In genomic region chr2:50291901-50292300, GRCm38 (mm10) we compare ENCODE assay signal across 18 mouse cellular contexts.
"Had no signal": no experiment of that assay in that cellular context is flagged by ENCODE, and none has a peak within 500 bp of the region (broad histone marks: within the 10 kb centered on the region; RNA-seq: fewer than 3 reads in every experiment).

No protein-coding gene starts in this region.

- H3K4me3 ChIP-seq: liver, embryonic 15.5 days; lung, embryonic 15.5 days; midbrain, embryonic 13.5 days; midbrain, embryonic 15.5 days; neural tube, embryonic 12.5 days had no signal

- H3K9ac ChIP-seq: liver, embryonic 15.5 days; liver, postnatal 0 days; lung, embryonic 15.5 days; midbrain, embryonic 13.5 days; midbrain, embryonic 15.5 days; neural tube, embryonic 12.5 days had no signal

- H3K27me3 ChIP-seq: liver, embryonic 15.5 days; lung, embryonic 15.5 days; midbrain, embryonic 13.5 days; midbrain, embryonic 15.5 days; neural tube, embryonic 12.5 days had no signal

- ATAC-seq: liver, postnatal 0 days; midbrain, embryonic 13.5 days; midbrain, embryonic 15.5 days had no signal

- DNase-seq: liver, postnatal 0 days; lung, adult 2 months; lung, postnatal 14 days; lung, postnatal 36 days; right cerebral cortex, adult 18-20 months; right cerebral cortex, postnatal 25 days; right cerebral cortex, postnatal 4 days; spleen, adult 18-20 months; thymus, adult 18-20 months; thymus, postnatal 14 days; thymus, postnatal 36 days had no signal

- H3K27ac ChIP-seq: liver, embryonic 15.5 days; lung, embryonic 15.5 days; macrophage; midbrain, embryonic 13.5 days; midbrain, embryonic 15.5 days; neural tube, embryonic 12.5 days had no signal

- H3K9me3 ChIP-seq: liver, embryonic 15.5 days; lung, embryonic 15.5 days; midbrain, embryonic 13.5 days; midbrain, embryonic 15.5 days; neural tube, embryonic 12.5 days had no signal

- H3K4me2 ChIP-seq: liver, embryonic 15.5 days; lung, embryonic 15.5 days; midbrain, embryonic 11.5 days; midbrain, embryonic 13.5 days; midbrain, embryonic 15.5 days; neural tube, embryonic 12.5 days had no signal
